In the genomic region with DNA sequence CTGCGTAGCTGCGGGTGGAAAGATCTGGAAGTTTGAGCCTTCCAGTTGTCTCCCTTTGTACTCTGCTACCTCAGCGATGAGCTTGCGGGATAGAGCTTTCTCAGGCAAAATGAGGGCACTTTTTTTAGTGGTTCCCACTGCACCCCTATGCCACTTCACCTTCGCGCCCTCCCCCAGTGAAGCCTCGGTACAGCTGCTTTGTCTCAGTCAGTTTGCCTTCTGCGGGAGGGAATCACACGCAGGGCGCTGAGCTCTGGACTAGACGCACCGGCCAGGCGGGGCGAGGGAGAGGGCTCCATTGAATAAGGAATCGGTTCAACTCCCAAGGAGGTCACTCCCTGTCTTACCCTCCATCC, we compare ENCODE assay signal across 7 mouse cellular contexts. TPM values are rescaled to one million over a fixed set of nuclear protein-coding genes. Genes with fewer than 3 reads are reported as not detected.
A peak's percentile ranks its signal among the peaks of the same experiment; 100 is the strongest.
DNase-seq lines count a peak whose midpoint lies in the region; ATAC-seq lines count a peak whose summit lies in the region.

No protein-coding gene starts in this region.

- no peaks in the 10 kb centered on the region for H3K9me3 ChIP-seq in embryonic facial prominence, embryonic 10.5 days
- no peaks in the 10 kb centered on the region for H3K9me3 ChIP-seq in hindbrain, embryonic 14.5 days (ENCODE audit: control insufficient read depth, low read length)
- H3K9me3 ChIP-seq in neural tube, embryonic 13.5 days, result no peaks in the 10 kb centered on the region

- H3K27me3 ChIP-seq in embryonic facial prominence, embryonic 10.5 days (replicated peaks; ENCODE audit: low read depth, poor library complexity, severe bottlenecking), result peaks cover 45% of the 10 kb centered on the region
- no peaks in the 10 kb centered on the region for H3K27me3 ChIP-seq in hindbrain, embryonic 14.5 days (ENCODE audit: control insufficient read depth, insufficient read depth, low read length)
- H3K27me3 ChIP-seq in neural tube, embryonic 13.5 days, result no peaks in the 10 kb centered on the region

- H3K4me2 ChIP-seq in hindbrain, embryonic 14.5 days (replicated peaks), result peak overlapping the region; percentile 71
- H3K4me2 ChIP-seq in neural tube, embryonic 13.5 days, result peak overlapping the region; percentile 74

- peaks cover 12% of the 10 kb centered on the region for H3K4me1 ChIP-seq in embryonic facial prominence, embryonic 10.5 days
- peaks cover 6% of the 10 kb centered on the region for H3K4me1 ChIP-seq in hindbrain, embryonic 14.5 days (replicated peaks; ENCODE audit: control insufficient read depth, insufficient read depth, low read length)
- H3K4me1 ChIP-seq in neural tube, embryonic 13.5 days (replicated peaks), result peaks cover 12% of the 10 kb centered on the region

- no peaks in the 10 kb centered on the region for H3K36me3 ChIP-seq in embryonic facial prominence, embryonic 10.5 days (replicated peaks)
- H3K36me3 ChIP-seq in hindbrain, embryonic 14.5 days (replicated peaks; ENCODE audit: control insufficient read depth, insufficient read depth), result no peaks in the 10 kb centered on the region
- no peaks in the 10 kb centered on the region for H3K36me3 ChIP-seq in neural tube, embryonic 13.5 days

- H3K9ac ChIP-seq in hindbrain, embryonic 14.5 days, result peak overlapping the region; percentile 81
- H3K9ac ChIP-seq in neural tube, embryonic 13.5 days, result peak overlapping the region; percentile 89

- peak; percentile 40 to 55 for DNase-seq in layer of hippocampus, postnatal 36 days
- DNase-seq in layer of hippocampus, adult 9-11 months, result no peak
- DNase-seq in embryonic facial prominence, embryonic 10.5 days (ENCODE audit: low spot score), result no peak
- peak; percentile 67 for DNase-seq in hindbrain, embryonic 14.5 days (ENCODE audit: low spot score)
- DNase-seq in urinary bladder, postnatal 4 days (ENCODE audit: low spot score in 2 of 2), result no peak
- no peak for DNase-seq in spleen, postnatal 14 days (ENCODE audit: low spot score in 2 of 2)

- 1% methylated on average over 15 of the region's 15 CpGs for WGBS in embryonic facial prominence, embryonic 10.5 days
- under 1% methylated on average over 15 of the region's 15 CpGs for WGBS in hindbrain, embryonic 14.5 days
- under 1% methylated on average over 15 of the region's 15 CpGs for WGBS in neural tube, embryonic 13.5 days

- peak; percentile 66; the same call in 1 of the 2 replicates for ATAC-seq in hindbrain, embryonic 14.5 days (ENCODE audit: low FRiP score)
- peak; percentile 74 for ATAC-seq in neural tube, embryonic 13.5 days (ENCODE audit: low read depth)

- peak overlapping the region; percentile 80 for H3K27ac ChIP-seq in embryonic facial prominence, embryonic 10.5 days (replicated peaks)
- H3K27ac ChIP-seq in hindbrain, embryonic 14.5 days, result peak overlapping the region; percentile 92
- peak overlapping the region; percentile 96 for H3K27ac ChIP-seq in neural tube, embryonic 13.5 days (replicated peaks)

- peak overlapping the region; percentile 66 for H3K4me3 ChIP-seq in embryonic facial prominence, embryonic 10.5 days
- H3K4me3 ChIP-seq in hindbrain, embryonic 14.5 days (replicated peaks; ENCODE audit: low read length), result peak overlapping the region; percentile 61
- H3K4me3 ChIP-seq in neural tube, embryonic 13.5 days, result peak overlapping the region; percentile 70

RNA-seq across cellular contexts. Expression of gene Ptpro, which starts 0.7 kb away (rescaled TPM):
- 10 to 100 TPM; 44.4 to 51.1 TPM for total RNA-seq in layer of hippocampus, postnatal 36 days (2021)
- polyA plus RNA-seq in embryonic facial prominence, embryonic 10.5 days (2016; fragmentation: Nextera tagmentation; extraction: Ambion mirVana), result 2.3 and 2.4 TPM in 2 replicates
- polyA plus RNA-seq in hindbrain, embryonic 14.5 days (2014; fragmentation: Nextera tagmentation; extraction: Ambion mirVana), result 54.6 and 61.6 TPM in 2 replicates
- polyA plus RNA-seq in neural tube, embryonic 13.5 days (2015; fragmentation: Nextera tagmentation; extraction: Ambion mirVana), result 44.8 and 45.8 TPM in 2 replicates

Comparison
In these comparisons a context has a peak if more than half of its experiments do, and no peak if none do; other contexts are left out.
1. DNase-seq: peak in layer of hippocampus, postnatal 36 days (2 of 2) and hindbrain, embryonic 14.5 days (single experiment); none in layer of hippocampus, adult 9-11 months (single experiment), embryonic facial prominence, embryonic 10.5 days (single experiment), urinary bladder, postnatal 4 days (0 of 2) and spleen, postnatal 14 days (0 of 2).
2. RNA of gene Ptpro, which starts 0.7 kb away (polyA plus RNA-seq): 54.6 to 61.6 TPM in hindbrain, embryonic 14.5 days and 44.8 to 45.8 TPM in neural tube, embryonic 13.5 days; 2.3 to 2.4 TPM in embryonic facial prominence, embryonic 10.5 days; every median in the first group is over 10 times any median in the second.
3. Peak in every context shown above with its lines, with median percentiles within 50 percentile points of each other: H3K27ac ChIP-seq and H3K4me3 ChIP-seq.